Comparison of ENCODE assay signal across 9 mouse cellular contexts in genomic region chr6:136497744-136498143, GRCm38 (mm10). TPM values are rescaled to one million over a fixed set of nuclear protein-coding genes. Genes with fewer than 3 reads are reported as not detected.
DNase-seq lines count a peak whose midpoint lies in the region; ATAC-seq and TF ChIP-seq lines count a peak whose summit lies in the region.
"Had no signal": no experiment of that assay in that cellular context is flagged by ENCODE, and none has a peak within 500 bp of the region (broad histone marks: within the 10 kb centered on the region; RNA-seq: fewer than 3 reads in every experiment).

No protein-coding gene starts in this region.

- H3K4me1 ChIP-seq in forebrain, embryonic 14.5 days (ENCODE audit: control insufficient read depth, insufficient read depth, low read length): no peaks in the 10 kb centered on the region
- no peaks in the 10 kb centered on the region for H3K4me1 ChIP-seq in hindbrain, postnatal 0 days (ENCODE audit: insufficient read depth, low read length)
- H3K4me1 ChIP-seq: stomach, embryonic 15.5 days had no signal

- no peaks in the 10 kb centered on the region for H3K9me3 ChIP-seq in forebrain, embryonic 14.5 days (replicated peaks; ENCODE audit: control insufficient read depth, low read length)
- no peaks in the 10 kb centered on the region for H3K9me3 ChIP-seq in hindbrain, postnatal 0 days (ENCODE audit: low read length)
- H3K9me3 ChIP-seq: stomach, embryonic 15.5 days had no signal

- no peak overlapping the region for H3K9ac ChIP-seq in forebrain, embryonic 14.5 days (ENCODE audit: low read length)
- no peak overlapping the region for H3K9ac ChIP-seq in hindbrain, postnatal 0 days (replicated peaks; ENCODE audit: low read length)
- H3K9ac ChIP-seq: stomach, embryonic 15.5 days had no signal

- H3K27ac ChIP-seq in macrophage: peak overlapping the region; percentile 82
- H3K27ac ChIP-seq in forebrain, embryonic 14.5 days (ENCODE audit: low read depth, low read length): no peak overlapping the region
- no peak overlapping the region for H3K27ac ChIP-seq in hindbrain, postnatal 0 days
- H3K27ac ChIP-seq: stomach, embryonic 15.5 days had no signal

- no peak overlapping the region for H3K4me2 ChIP-seq in forebrain, embryonic 14.5 days (ENCODE audit: low read length)
- H3K4me2 ChIP-seq in hindbrain, postnatal 0 days (ENCODE audit: low read depth, low read length): no peak overlapping the region
- H3K4me2 ChIP-seq: stomach, embryonic 15.5 days had no signal

- H3K36me3 ChIP-seq in macrophage (ENCODE audit: inconsistent target): no peaks in the 10 kb centered on the region
- H3K36me3 ChIP-seq in forebrain, embryonic 14.5 days (ENCODE audit: control insufficient read depth, insufficient read depth, low read length): no peaks in the 10 kb centered on the region
- no peaks in the 10 kb centered on the region for H3K36me3 ChIP-seq in hindbrain, postnatal 0 days (ENCODE audit: insufficient read depth, low read length)
- H3K36me3 ChIP-seq: stomach, embryonic 15.5 days had no signal

- TF ChIP-seq CTCF in hindbrain, postnatal 0 days (IDR thresholded peaks at IDR 0.05; ENCODE audit: low read depth): no peak

- no peak overlapping the region for H3K4me3 ChIP-seq in macrophage (ENCODE audit: inconsistent target)
- H3K4me3 ChIP-seq in forebrain, embryonic 14.5 days (ENCODE audit: low read depth, low read length): no peak overlapping the region
- no peak overlapping the region for H3K4me3 ChIP-seq in hindbrain, postnatal 0 days (ENCODE audit: low read length)
- H3K4me3 ChIP-seq: stomach, embryonic 15.5 days had no signal

- no peak for ATAC-seq in forebrain, embryonic 14.5 days
- ATAC-seq in hindbrain, postnatal 0 days: no peak

- H3K27me3 ChIP-seq in forebrain, embryonic 14.5 days (replicated peaks; ENCODE audit: control insufficient read depth, insufficient read depth, low read length): no peaks in the 10 kb centered on the region
- H3K27me3 ChIP-seq in hindbrain, postnatal 0 days (ENCODE audit: insufficient read depth, low read length): no peaks in the 10 kb centered on the region
- H3K27me3 ChIP-seq: stomach, embryonic 15.5 days had no signal

- no peaks in the 10 kb centered on the region for H3K79me2 ChIP-seq in macrophage (ENCODE audit: inconsistent target)

- peak; percentile 76 for DNase-seq in layer of hippocampus, adult 9-11 months
- no peak for DNase-seq in layer of hippocampus, adult 18-20 months (ENCODE audit: low spot score in 2 of 2)
- DNase-seq in brain, adult 2 months (ENCODE audit: low read depth, low spot score): peak; percentile 43
- peak; percentile 74 for DNase-seq in thymus, postnatal 25 days
- DNase-seq in forebrain, embryonic 14.5 days (ENCODE audit: low spot score): no peak
- DNase-seq in hindbrain, postnatal 0 days (ENCODE audit: low spot score): no peak
- DNase-seq in urinary bladder, adult 2 months (ENCODE audit: low spot score): no peak

- WGBS in macrophage (ENCODE audit: missing documents): 57% methylated on average over 5 of the region's 5 CpGs
- 64% methylated on average over 5 of the region's 5 CpGs for WGBS in forebrain, embryonic 14.5 days
- WGBS in hindbrain, postnatal 0 days: 61% methylated on average over 5 of the region's 5 CpGs

RNA-seq across cellular contexts. Expression of gene Atf7ip, which starts 8.2 kb away (rescaled TPM):
- 100 to 1,000 TPM; 103 to 122 TPM for total RNA-seq in layer of hippocampus, adult 18-20 months (2021)
- 100 to 1,000 TPM in 18 of 26 experiments, 10 to 100 TPM in 8; 42.6 to 322 (median 177) TPM for total RNA-seq in macrophage (2018; cell fraction: chromatin; rRNA removed)
- total RNA-seq in macrophage (2018; cell fraction: cytosol; rRNA removed): 10 to 100 TPM in 25 of 26 experiments, 1 to 10 TPM in 1; 4.6 to 80.8 (median 41.8) TPM
- 100 to 1,000 TPM in 12 of 26 experiments, 10 to 100 TPM in 14; 27.4 to 183 (median 95.2) TPM for total RNA-seq in macrophage (2018; cell fraction: nucleus; rRNA removed)
- polyA plus RNA-seq in macrophage (2018): 12.0 to 34.6 TPM (median 17.1 TPM) in 3 replicates
- polyA plus RNA-seq in forebrain, embryonic 14.5 days (2014; fragmentation: Nextera tagmentation; extraction: Ambion mirVana): 27.1 and 42.0 TPM in 2 replicates
- 39.4 and 42.8 TPM in 2 replicates for total RNA-seq in hindbrain, postnatal 0 days (2014; rRNA removed)
- 22.9 and 25.6 TPM in 2 replicates for polyA plus RNA-seq in hindbrain, postnatal 0 days (2015; fragmentation: Nextera tagmentation; extraction: Ambion mirVana)
- 20.5 and 31.6 TPM in 2 replicates for polyA plus RNA-seq in urinary bladder, adult 2 months (2012; rRNA removed)

Comparison
In these comparisons a context has a peak if more than half of its experiments do, and no peak if none do; other contexts are left out.
1. DNase-seq: peak in layer of hippocampus, adult 9-11 months (single experiment), brain, adult 2 months (single experiment) and thymus, postnatal 25 days (single experiment); none in layer of hippocampus, adult 18-20 months (0 of 2), forebrain, embryonic 14.5 days (single experiment), hindbrain, postnatal 0 days (single experiment) and urinary bladder, adult 2 months (single experiment).